Mouse (Mus musculus) brain, embryonic 14.5 days (tissue): ENCODE measurements at regions not wholly inside any gene's neighbourhood (a gene's known extent, or its start where the extent isn't known, plus 50 kb on each side); places are given as distances from the start of the nearest gene placed in this dataset.

ENCODE experiments used
- DNase-seq: peaks from one replicate; pipeline ENCODE4 v3.0.0-alpha.2; 2011; ENCODE audit warnings: low read depth
- CTCF ChIP-seq: fragments of 200-500 bp; IDR thresholded peaks from 2 replicates; pipeline ENCODE4 v1.5.1; 2012; ENCODE audit warnings: inconsistent platforms, mild to moderate bottlenecking, moderate library complexity, borderline replicate concordance; ENCODE audit not compliant: insufficient read depth, insufficient read length; ENCODE audit errors: extremely low read depth
- POLR2A ChIP-seq: fragments of 200-500 bp; IDR thresholded peaks from 2 replicates; pipeline ENCODE4 v1.6.1; 2012; ENCODE audit warnings: mild to moderate bottlenecking, inconsistent platforms, borderline replicate concordance; ENCODE audit not compliant: poor library complexity, insufficient read depth, insufficient read length, severe bottlenecking; ENCODE audit errors: extremely low read depth

- no peak for DNase-seq
- no peak for TF ChIP-seq CTCF
- TF ChIP-seq POLR2A: no peak
These were observed 146.1 kb downstream of the Efcab1 start for GRCm38 (mm10) chr16:15052389-15052923.

GRCm38 (mm10) chr16:15052924-15053793, 146.8 kb downstream of the Efcab1 start:
- TF ChIP-seq POLR2A (no peak), CTCF (0 out of 2 replicates have a peak, but pooled peaks have one; percentile 3)
- peak; percentile 88 for DNase-seq

GRCm38 (mm10) chr16:15053840-15054239, 147.4 kb downstream of the Efcab1 start:
- peak; percentile 7 for DNase-seq
- TF ChIP-seq POLR2A: no peak
- TF ChIP-seq CTCF: no peak

DNA sequence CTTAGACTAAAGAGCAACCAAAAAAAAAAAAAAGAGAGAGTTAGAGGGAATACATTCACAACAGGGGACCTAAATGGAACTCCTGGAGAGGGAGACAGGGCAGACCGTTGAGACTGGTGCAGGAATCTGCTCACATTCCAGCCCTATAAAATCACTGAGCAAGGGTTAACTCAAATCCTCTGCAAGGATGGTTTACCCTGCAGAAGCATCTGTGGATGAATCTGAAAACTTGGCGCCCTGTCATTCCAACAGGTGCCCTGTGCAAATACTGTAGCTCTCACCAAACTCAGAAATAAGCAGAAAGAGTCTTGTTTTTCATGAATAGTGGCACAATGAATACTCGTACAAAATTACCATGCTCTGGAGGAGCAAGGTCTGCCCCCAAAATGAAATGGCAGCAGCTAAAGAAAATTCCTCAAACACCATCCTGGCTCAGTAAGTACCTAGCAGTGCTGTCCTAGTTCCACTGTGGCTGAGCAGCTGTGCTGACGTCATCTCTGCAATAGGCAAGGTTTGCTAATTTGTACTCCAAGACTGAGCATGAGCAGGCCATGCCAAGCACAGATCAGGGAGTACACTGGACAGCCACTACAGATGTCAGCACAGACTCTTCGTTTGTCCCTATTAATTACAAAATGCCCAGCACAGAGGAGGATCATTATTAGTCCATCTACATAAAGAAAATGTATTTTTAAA, 148.0 kb downstream of the Efcab1 start:
- no peak for TF ChIP-seq CTCF
- TF ChIP-seq POLR2A: no peak
- DNase-seq: peak; percentile 9

- DNase-seq: peak; percentile 82
- TF ChIP-seq POLR2A (no peak), CTCF (no peak)
These were observed 149.3 kb downstream of the Efcab1 start for GRCm38 (mm10) chr16:15055697-15056096.

GRCm38 (mm10) chr16:15070485-15070960, 164.1 kb downstream of the Efcab1 start:
- TF ChIP-seq CTCF (no peak), POLR2A (no peak)
- no peak for DNase-seq

GRCm38 (mm10) chr16:15074407-15074806, 168.0 kb downstream of the Efcab1 start:
- TF ChIP-seq CTCF: no peak
- no peak for TF ChIP-seq POLR2A
- no peak for DNase-seq

DNA sequence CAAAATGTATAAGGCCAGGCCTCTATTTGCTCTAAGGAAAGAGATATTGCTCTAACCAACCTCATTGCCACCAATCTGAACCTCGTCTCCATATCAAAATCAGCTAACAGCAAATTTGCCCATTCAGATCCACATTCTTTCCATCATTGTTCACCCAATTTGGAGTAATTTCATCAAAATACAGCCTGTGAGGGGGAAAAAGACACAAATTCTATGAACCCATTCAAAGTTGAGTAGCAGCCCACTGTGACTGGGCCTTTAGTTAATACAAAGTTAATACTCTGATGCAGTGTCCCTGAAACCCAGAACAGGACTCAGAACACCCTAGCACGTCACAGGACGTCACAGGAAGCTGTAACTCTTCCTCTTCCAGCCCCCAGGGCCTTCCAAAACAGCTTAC, 177.3 kb downstream of the Efcab1 start:
- no peak for DNase-seq
- TF ChIP-seq CTCF: no peak
- no peak for TF ChIP-seq POLR2A

DNA sequence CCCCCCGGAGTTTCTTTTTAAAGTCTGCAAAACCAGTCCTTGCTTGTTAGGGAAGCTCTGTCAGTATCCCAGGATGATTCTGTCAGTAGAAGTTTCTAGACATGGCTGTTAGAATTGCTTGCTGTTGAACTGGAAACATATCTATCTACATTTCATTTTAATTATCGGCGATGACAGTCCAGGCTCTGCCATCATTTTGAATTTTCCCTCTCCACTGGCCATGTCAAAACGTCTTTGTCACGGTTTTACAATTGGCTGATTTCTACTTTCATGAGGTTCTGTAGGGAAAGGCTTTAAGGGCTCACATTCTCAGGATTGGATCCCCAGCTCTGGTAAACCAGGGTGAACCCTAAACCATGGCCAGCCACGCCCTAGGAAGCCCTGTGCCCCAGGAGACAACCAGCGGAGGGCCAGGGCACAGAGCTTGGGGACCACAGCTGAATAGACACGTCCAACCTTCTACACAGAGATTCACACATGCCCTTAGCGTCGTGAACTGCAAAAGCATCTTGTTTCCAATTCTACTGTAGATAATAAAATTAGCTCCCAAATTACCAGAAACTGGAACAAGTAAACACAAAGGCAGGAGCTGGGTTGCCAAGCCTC, 177.8 kb downstream of the Efcab1 start:
- DNase-seq: peak; percentile 0

DNA sequence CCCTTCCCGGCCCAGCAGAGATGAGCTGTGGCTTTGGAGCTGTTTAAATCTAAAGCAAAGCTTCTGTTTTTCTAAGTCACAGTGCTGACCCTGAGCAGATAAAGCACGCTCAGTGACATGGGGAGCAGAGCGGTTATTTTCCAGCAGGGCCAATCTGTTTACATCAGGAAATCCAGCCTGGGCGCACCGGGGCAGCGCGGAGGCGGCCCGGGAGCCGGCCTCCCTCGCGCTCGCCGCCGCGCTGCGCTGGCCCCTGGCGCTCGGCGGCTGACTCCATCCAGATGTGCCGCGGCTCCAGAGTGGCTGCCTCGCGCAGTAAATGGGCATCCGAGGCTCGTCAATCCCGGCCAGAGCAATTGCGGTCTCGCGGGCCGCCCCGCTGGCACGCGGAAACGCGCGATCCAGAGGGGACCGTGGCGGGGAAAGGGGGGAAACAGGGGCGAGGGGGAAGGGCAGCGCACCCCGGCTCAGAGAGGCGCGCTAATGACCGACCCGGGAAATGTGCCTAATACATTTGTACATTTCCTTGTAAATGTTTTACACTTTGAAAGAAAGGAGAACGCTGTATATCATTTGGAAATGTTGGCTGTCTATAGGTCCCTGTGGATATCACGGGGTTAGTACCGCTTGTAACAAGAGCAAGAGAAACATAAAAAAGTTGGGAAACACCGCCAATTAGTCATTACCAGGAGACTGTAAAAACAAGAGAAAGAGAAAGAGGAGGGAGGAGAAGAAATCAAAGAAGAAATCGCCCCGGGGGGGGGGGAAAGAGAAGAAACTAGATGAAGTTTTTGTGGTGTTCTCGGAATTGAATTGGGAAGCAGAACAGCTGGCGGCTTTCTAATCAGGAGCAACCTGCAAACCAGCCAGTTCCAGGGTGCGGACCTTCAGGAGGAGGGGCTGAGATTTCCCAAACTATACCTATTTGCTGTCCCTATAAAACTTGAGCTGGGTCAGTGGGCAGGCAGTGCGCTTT, 178.6 kb downstream of the Efcab1 start:
- peak; percentile 48 for DNase-seq
- TF ChIP-seq CTCF (no peak), POLR2A (no peak)

More for the DNA sequence above, 177.8 kb downstream of the Efcab1 start:
- TF ChIP-seq POLR2A: no peak
- no peak for TF ChIP-seq CTCF
